Mouse (Mus musculus) thymus, postnatal 36 days (tissue): Measurements from ENCODE around the gene Arrdc1.

ENCODE experiments used
- DNase-seq, 2 experiments: peaks; one replicate each; pipeline ENCODE4 v3.0.0; 2022; ENCODE audit warnings: mixed read lengths in 2 of 2

Arrdc1 gene

GRCm38 (mm10) chr2:24923561-24923960 lies 11.5 kb downstream of the Arrdc1 start:
- no peak for DNase-seq

GRCm38 (mm10) chr2:24919839-24920175 lies 15.2 kb downstream of the Arrdc1 start:
- no peak for DNase-seq

DNA sequence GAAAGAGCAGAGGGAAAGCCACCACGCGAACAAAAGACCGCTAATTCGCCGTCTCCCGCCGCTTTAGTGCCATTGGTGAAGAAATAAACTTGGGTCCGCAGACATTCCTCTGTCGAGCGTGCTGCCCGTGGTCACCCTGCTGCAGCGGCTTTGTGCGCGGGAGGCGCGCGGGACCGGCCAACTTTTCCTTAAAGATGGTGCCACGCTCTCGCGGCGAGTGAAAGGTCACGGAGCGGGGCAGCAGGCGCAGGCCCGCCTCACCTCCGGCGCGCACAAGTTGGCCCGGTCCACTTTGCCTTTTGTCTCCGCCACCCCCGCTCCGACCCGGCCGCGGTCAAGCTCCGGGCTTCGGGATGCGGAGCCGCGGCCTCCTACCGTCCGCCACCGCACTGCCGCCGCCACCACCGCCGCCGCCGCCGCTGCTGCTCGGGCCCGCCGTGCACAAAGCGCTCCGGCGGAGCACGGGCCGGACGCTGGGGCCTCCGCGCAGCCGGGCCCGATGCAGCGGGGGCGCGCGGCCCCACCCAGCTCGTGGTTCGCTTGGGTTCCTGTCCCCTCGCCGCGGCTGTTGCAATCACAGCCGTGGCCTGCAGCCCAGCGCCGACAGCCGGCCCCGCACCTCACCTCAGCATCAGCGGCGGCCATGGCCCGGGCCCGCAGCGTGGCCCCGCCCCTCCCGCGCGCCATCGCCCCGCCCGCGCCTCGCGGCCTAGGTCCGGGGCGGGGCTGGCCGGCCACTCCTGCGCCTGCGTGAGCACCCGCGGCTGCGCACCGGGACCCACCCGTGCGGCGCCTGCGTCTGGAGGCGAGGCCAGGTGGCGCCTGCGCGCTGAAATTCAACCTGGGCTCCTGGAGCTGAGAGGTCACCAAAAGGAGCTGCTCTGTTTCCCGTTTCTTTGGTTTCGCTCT lies 15.9 kb downstream of the Arrdc1 start, which contains the start of gene Ehmt1:
Gene Ehmt1 (minus strand): TSS at position 685 of the 909 bp plus-strand sequence.
- peak; percentile 94 to 95 for DNase-seq

GRCm38 (mm10) chr2:24914762-24915161 lies 20.3 kb downstream of the Arrdc1 start:
- DNase-seq, result no peak

- DNase-seq, result no peak
Observed at GRCm38 (mm10) chr2:24912589-24912988, 22.5 kb downstream of the Arrdc1 start.

- no peak for DNase-seq
Observed at GRCm38 (mm10) chr2:24912189-24912588, 22.9 kb downstream of the Arrdc1 start.

DNA sequence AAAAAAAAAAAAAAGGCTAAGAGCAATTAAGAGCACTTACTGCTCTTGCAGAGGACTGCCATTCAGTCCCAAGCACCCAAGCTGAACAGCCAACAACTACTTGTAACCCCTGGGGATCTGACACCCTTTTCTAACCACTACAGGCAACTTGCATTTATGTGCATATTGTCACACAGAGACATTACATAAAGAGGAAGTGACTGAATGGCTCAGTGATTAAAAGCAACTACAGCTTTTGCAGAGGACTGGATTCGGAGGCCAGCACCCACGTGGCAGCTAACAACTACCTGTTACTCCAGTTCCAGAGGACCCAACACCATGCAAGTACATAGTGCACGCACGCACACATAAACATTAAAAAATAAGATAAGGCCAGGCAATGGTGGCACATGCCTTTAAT lies 24.6 kb downstream of the Arrdc1 start:
- no peak for DNase-seq

GRCm38 (mm10) chr2:24905653-24906155 lies 29.3 kb downstream of the Arrdc1 start:
- DNase-seq, result no peak

GRCm38 (mm10) chr2:24904823-24905652 lies 30.0 kb downstream of the Arrdc1 start:
- DNase-seq, result no peak

DNA sequence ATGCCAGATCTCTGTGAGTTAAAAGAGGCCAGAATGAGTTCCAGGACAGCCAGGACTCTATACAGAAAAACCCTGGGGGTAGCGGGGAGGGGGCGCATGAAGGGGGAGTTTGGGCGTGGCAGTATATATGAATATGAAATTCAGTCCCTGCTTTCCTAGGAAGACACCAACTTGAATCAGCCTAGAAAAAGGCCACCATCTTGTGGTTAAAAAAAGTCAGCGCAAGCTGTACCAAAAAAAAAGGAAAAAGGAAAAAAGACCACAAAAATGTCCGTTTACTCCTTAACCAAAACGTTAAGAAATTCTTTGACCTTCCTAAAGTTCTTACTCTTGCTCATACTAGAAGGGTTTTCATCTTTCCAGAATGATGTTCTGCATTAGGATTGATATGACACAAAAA lies 32.1 kb downstream of the Arrdc1 start:
- DNase-seq, result no peak

DNA sequence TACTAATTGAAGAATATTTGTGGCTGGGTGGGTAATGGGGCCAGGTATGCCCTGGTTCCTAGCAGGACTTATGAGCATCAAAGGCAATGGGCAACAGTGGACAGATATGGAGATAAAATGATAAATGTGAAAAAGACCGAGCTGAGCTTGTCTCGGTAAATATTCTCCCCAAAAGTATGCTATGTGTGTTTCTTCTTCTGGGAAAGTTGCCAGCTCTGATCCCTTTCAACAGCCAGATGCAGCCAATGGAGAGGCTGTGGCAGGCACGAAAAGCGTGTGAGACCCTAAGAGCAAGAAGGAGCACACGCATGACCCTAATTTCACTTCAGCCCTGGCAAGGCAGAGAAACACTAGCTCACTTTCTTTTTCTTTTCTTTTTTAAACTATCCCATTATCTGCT lies 34.0 kb downstream of the Arrdc1 start:
- DNase-seq, result no peak

GRCm38 (mm10) chr2:24899292-24899691 lies 35.8 kb downstream of the Arrdc1 start:
- no peak for DNase-seq

DNA sequence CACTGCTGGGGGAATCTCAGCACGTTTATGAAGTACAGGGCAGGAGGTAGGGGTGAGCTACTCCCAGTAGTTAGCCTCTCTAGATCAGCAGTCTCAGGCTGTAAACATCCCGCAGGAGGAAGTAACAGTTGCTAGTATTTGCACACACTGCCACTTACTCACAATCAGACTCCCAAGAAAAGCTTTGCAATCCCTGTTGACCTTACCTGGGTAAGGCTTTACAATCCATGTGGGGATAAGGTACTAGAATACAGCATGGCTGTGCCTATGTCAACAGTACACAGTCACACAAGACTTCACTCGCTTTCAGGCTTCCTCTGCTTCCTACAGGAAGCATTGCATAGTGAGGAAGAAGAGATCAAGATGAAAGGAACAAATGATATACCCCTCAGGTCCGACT lies 38.3 kb downstream of the Arrdc1 start:
- DNase-seq, result no peak

DNA sequence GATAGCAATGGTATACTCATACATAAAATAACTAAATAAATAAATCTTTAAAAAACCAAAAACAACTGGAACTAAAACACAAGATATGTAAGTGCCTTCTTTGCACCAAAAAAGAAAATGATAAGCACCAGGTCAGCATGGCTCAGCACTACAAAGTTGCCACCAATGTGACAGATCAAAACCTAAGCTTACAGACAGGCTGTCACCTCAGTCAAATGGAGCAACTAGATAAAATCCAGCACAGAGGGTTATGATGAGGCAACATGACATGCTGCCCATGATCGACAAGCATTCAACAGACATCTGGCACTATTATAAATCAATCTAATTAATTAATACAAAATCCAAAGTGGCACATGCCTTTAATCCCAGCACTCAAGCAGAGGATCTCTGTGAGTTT lies 40.8 kb downstream of the Arrdc1 start:
- no peak for DNase-seq

DNA sequence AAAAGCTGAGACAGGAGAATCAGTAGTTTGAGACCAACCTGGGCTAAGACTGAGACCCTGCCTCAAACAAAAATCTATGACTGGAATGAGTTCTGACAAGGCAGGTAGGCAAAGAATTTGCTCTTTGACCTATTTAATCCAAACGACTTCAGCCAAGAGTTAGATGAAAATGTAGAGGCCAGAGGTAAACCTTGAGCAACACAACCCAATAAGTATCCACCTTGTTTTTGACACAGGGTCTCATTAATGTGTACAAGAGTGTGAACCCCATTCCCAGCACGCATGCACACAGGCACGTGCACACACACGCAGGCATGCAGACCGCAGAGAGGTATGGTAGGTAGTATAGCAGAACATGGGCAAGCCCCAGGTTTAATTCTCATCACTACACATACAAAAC lies 42.7 kb downstream of the Arrdc1 start:
- no peak for DNase-seq

- no peak for DNase-seq
Observed at GRCm38 (mm10) chr2:24890541-24891447, 44.3 kb downstream of the Arrdc1 start.

- DNase-seq, result no peak
Observed at GRCm38 (mm10) chr2:24888895-24889294, 46.2 kb downstream of the Arrdc1 start.

DNA sequence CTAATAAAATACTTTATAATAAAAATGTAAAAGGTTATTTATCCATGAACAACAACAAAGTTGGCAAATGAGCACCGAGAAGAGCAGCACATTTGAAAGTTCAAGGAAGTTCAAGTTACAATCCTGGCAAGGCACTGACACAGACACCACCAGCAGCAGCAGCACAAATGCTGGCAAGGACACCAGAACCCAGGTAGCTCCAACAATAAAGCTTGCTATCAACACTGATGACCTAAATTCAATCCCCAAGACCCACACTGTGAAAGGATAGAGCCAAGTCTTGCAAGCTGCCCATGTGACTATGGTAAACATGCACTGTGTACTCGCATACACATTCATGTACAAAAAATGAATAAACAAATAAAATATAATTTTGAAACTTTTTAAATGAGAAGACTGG lies 54.4 kb downstream of the Arrdc1 start:
- DNase-seq, result no peak
